Mouse (Mus musculus): ENCODE measurements at regions not wholly inside any gene's neighbourhood (a gene's known extent, or its start where the extent isn't known, plus 50 kb on each side); places are given as distances from the start of the nearest gene placed in this dataset.

DNA sequence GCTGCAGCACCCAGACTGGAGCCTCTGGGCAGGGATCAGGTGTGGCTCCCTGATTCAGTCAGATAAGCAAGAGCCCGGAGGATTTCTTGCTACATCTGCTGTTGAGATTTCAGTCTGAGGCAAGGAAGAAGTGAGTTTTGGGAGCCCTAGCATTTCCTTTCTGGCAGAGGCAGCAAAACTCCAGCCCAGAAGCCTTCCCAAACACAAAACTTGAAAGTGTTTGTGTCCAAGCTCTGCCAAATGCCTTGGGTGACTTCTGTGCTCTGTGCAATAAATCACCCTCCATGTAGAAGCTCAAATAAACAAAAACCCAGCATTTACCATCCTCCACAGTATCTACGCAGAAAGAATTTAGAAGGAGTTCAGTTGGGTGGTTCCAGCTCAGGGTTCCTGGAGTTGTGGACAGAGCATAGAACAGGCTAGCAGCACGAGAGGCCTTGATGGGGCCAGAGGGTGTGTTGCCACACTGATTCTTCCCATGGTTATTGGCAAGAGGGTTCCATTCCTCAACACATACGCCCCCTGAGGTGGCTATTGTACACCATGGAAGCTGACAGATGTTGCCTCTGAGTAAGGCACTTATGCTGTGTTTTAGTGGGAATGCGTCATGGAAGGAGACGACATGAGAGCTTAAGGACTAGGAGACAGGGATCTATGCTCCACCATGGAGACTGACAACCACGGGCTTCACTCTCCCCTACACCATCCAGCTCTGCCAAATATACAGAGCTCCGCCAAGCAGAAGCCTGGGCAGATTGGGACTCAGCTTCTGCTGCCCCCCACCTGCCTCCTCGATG is 125.1 kb downstream of the Tmem17 start:
- Histone ChIP-seq H3K36me3 (replicated peaks; ENCODE audit: control insufficient read depth, insufficient read depth, low read length) (no peaks in the 10 kb centered on the region), H3K4me2 (ENCODE audit: low read depth, low read length) (no peak overlapping the region), H3K4me1 (ENCODE audit: control insufficient read depth, insufficient read depth) (no peaks in the 10 kb centered on the region), H3K9me3 (replicated peaks; ENCODE audit: control insufficient read depth, low read length) (no peaks in the 10 kb centered on the region), H3K27ac (ENCODE audit: low read depth) (peak overlapping the region; percentile 61), H3K27me3 (ENCODE audit: control insufficient read depth, insufficient read depth, low read length) (no peaks in the 10 kb centered on the region), H3K9ac (replicated peaks; ENCODE audit: low read depth, low read length) (no peak overlapping the region), H3K4me3 (ENCODE audit: low read depth, low read length) (no peak overlapping the region)
- DNase-seq (ENCODE audit: low spot score) = no peak
- 67% methylated on average over 9 of the region's 9 CpGs for WGBS
- no peak for ATAC-seq (ENCODE audit: insufficient read depth, low read depth)
- no peak for TF ChIP-seq CTCF (IDR thresholded peaks at IDR 0.05; ENCODE audit: low read depth)
- TF ChIP-seq EP300 (IDR thresholded peaks at IDR 0.05; ENCODE audit: low read depth) = no peak

DNA sequence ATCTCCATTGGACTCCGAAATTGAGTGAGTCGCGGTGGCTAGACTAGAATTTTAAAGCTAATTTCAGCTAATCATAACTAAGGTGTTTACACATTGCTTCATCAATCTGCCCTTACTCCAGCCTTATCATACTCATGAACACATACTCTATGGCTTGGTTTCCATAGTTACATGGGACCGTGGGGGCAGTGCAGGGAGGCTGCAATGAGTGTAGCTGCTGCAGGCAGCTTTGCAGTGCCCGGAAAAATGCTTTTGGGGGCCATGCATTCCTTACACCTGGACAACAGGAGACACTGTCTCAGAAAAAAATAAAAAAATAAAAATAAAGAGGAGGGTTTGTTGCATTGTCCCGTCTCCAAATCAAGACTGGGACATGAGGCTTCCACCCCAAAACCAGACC is 126.3 kb downstream of the Tmem17 start:
- Histone ChIP-seq H3K9me3 (replicated peaks; ENCODE audit: control insufficient read depth, low read length) (no peaks in the 10 kb centered on the region), H3K27ac (ENCODE audit: low read depth) (no peak overlapping the region), H3K27me3 (ENCODE audit: control insufficient read depth, insufficient read depth, low read length) (no peaks in the 10 kb centered on the region), H3K9ac (replicated peaks; ENCODE audit: low read depth, low read length) (no peak overlapping the region), H3K4me1 (ENCODE audit: control insufficient read depth, insufficient read depth) (no peaks in the 10 kb centered on the region), H3K4me3 (ENCODE audit: low read depth, low read length) (no peak overlapping the region), H3K4me2 (ENCODE audit: low read depth, low read length) (no peak overlapping the region), H3K36me3 (replicated peaks; ENCODE audit: control insufficient read depth, insufficient read depth, low read length) (no peaks in the 10 kb centered on the region)
- TF ChIP-seq EP300 (IDR thresholded peaks at IDR 0.05; ENCODE audit: low read depth) = no peak
- no peak for TF ChIP-seq CTCF (IDR thresholded peaks at IDR 0.05; ENCODE audit: low read depth)
- ATAC-seq (ENCODE audit: insufficient read depth, low read depth) (no peak), DNase-seq (ENCODE audit: low spot score) (no peak)
- 82% methylated on average over 6 of the region's 6 CpGs for WGBS

DNA sequence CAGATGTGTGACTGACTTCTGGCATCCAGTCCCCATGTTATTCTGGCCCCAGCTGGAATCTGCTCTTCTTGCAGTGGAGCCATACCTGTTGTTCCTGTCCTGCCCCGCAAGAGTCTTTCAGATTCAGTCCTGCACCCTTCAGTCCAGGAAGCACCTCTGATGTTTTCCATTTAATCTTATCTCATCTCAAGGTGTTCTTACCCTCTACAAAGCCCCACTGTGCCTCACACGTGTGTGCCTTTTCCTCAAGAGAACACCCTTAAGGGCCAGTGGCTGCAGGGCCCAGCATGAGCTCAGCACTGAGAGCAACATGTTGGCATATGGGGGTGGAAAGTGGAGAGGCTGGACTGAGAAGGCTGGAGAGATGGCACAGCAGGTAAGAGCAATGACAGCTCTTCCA is 126.8 kb downstream of the Tmem17 start:
- Histone ChIP-seq H3K9me3 (replicated peaks; ENCODE audit: control insufficient read depth, low read length) (no peaks in the 10 kb centered on the region), H3K9ac (replicated peaks; ENCODE audit: low read depth, low read length) (no peak overlapping the region), H3K27me3 (ENCODE audit: control insufficient read depth, insufficient read depth, low read length) (no peaks in the 10 kb centered on the region), H3K4me2 (ENCODE audit: low read depth, low read length) (no peak overlapping the region), H3K4me3 (ENCODE audit: low read depth, low read length) (no peak overlapping the region), H3K4me1 (ENCODE audit: control insufficient read depth, insufficient read depth) (no peaks in the 10 kb centered on the region), H3K27ac (ENCODE audit: low read depth) (no peak overlapping the region), H3K36me3 (replicated peaks; ENCODE audit: control insufficient read depth, insufficient read depth, low read length) (no peaks in the 10 kb centered on the region)
- 52% methylated on average over 2 of the region's 2 CpGs for WGBS
- ATAC-seq (ENCODE audit: insufficient read depth, low read depth) = no peak
- no peak for DNase-seq (ENCODE audit: low spot score)
- TF ChIP-seq EP300 (IDR thresholded peaks at IDR 0.05; ENCODE audit: low read depth) (no peak), CTCF (IDR thresholded peaks at IDR 0.05; ENCODE audit: low read depth) (no peak)

DNA sequence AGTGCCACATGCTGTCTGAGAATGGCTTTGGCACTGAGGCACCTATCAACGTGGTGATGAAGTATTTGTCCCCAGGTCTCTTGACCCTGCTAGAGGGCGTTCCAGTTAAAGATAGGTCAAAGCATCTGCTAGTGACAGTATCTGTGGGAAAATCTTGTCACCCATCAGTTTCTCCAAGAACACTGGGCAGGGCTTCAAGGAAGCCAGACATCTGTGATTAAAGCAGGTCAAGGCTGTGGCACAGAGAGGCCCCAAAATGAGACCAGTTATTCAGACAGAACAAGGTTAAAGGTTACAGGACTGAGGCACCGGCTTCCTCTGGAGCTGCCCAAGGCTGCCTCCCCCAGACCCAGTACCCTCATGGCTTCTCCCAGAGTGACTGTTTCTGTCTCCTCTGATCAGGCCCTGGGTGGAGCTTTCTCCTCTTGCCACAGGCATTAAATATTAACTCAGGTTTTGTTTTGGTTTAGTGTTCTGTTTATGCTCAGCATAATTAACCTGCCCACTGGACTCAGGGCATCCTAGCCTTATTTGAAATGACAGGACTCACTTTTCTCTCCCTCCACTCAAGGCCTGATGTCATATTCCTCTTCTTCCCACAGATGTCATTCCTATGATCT is 128.6 kb downstream of the Tmem17 start:
- H3K27ac ChIP-seq (ENCODE audit: low read depth) = no peak overlapping the region
- 38% methylated on average over 3 of the region's 3 CpGs for WGBS

DNA sequence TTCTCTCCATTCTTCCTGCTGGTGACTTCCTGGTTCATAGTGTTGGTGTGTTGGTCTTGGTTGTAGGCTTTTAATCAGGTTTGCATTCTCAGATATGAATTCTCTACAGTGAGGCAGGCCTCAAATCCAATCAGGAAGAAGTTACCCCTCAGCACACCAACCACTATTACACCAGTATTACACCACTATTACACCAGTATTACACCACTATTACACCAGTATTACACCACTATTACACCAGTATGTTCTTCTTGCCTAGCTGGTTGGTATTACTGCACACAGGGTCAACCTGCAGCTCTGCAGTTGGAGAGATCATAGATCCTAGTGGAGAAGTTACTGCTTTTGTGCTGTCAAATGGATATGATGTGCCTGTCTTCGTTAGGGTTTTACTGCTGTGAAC is 129.6 kb downstream of the Tmem17 start:
- DNase-seq (ENCODE audit: low spot score) (no peak), ATAC-seq (ENCODE audit: insufficient read depth, low read depth) (no peak)
- Histone ChIP-seq H3K4me3 (ENCODE audit: low read depth, low read length) (no peak overlapping the region), H3K4me2 (ENCODE audit: low read depth, low read length) (no peak overlapping the region), H3K36me3 (replicated peaks; ENCODE audit: control insufficient read depth, insufficient read depth, low read length) (no peaks in the 10 kb centered on the region), H3K27ac (ENCODE audit: low read depth) (no peak overlapping the region), H3K9me3 (replicated peaks; ENCODE audit: control insufficient read depth, low read length) (no peaks in the 10 kb centered on the region), H3K4me1 (ENCODE audit: control insufficient read depth, insufficient read depth) (no peaks in the 10 kb centered on the region), H3K27me3 (ENCODE audit: control insufficient read depth, insufficient read depth, low read length) (no peaks in the 10 kb centered on the region), H3K9ac (replicated peaks; ENCODE audit: low read depth, low read length) (no peak overlapping the region)
- no peak for TF ChIP-seq CTCF (IDR thresholded peaks at IDR 0.05; ENCODE audit: low read depth)
- no peak for TF ChIP-seq EP300 (IDR thresholded peaks at IDR 0.05; ENCODE audit: low read depth)
- 91% methylated on average over 1 of the region's 1 CpGs for WGBS

More for the DNA sequence above, 128.6 kb downstream of the Tmem17 start:
- H3K27me3 ChIP-seq (ENCODE audit: control insufficient read depth, insufficient read depth, low read length) = no peaks in the 10 kb centered on the region
- no peak overlapping the region for H3K9ac ChIP-seq (replicated peaks; ENCODE audit: low read depth, low read length)
- no peak for TF ChIP-seq CTCF (IDR thresholded peaks at IDR 0.05; ENCODE audit: low read depth)
- no peak for TF ChIP-seq EP300 (IDR thresholded peaks at IDR 0.05; ENCODE audit: low read depth)
- H3K4me3 ChIP-seq (ENCODE audit: low read depth, low read length) = no peak overlapping the region
- no peak for ATAC-seq (ENCODE audit: insufficient read depth, low read depth)
- no peaks in the 10 kb centered on the region for H3K9me3 ChIP-seq (replicated peaks; ENCODE audit: control insufficient read depth, low read length)
- H3K4me2 ChIP-seq (ENCODE audit: low read depth, low read length) = no peak overlapping the region
- H3K36me3 ChIP-seq (replicated peaks; ENCODE audit: control insufficient read depth, insufficient read depth, low read length) = no peaks in the 10 kb centered on the region
- no peaks in the 10 kb centered on the region for H3K4me1 ChIP-seq (ENCODE audit: control insufficient read depth, insufficient read depth)
- DNase-seq (ENCODE audit: low spot score) = no peak

Measured in heart, postnatal 0 days (tissue).